Mouse (Mus musculus) kidney, embryonic 16.5 days (tissue): Measurements from ENCODE around the gene Egln1. TPM values are rescaled to one million over a fixed set of nuclear protein-coding genes. Genes with fewer than 3 reads are reported as not detected.
A peak's percentile ranks its signal among the peaks of the same experiment; 100 is the strongest.

Source experiments
- ATAC-seq: fragments of 200-750 bp; cut with Nextera tagmentation; 2 replicates; pipeline ENCODE4 v1.8.0; 2017; ENCODE audit warnings: moderate TSS enrichment; ENCODE audit not compliant: low FRiP score, low TSS enrichment
- H3K27ac ChIP-seq: fragments of 300-500 bp; sonication (generic); 2 replicates; pipeline ENCODE4 v1.5.1; 2014; ENCODE audit warnings: low read length
- H3K27me3 ChIP-seq: fragments of 300-500 bp; sonication (generic); 2 replicates; pipeline ENCODE4 v1.6.1; 2014; ENCODE audit warnings: low read length, control low read depth, mixed read lengths; ENCODE audit not compliant: insufficient read depth
- H3K36me3 ChIP-seq: fragments of 300-500 bp; sonication (generic); 2 replicates; pipeline ENCODE4 v1.6.1; 2014; ENCODE audit warnings: low read length, control low read depth, mixed read lengths; ENCODE audit not compliant: insufficient read depth
- H3K4me1 ChIP-seq: fragments of 300-500 bp; sonication (generic); 2 replicates; pipeline ENCODE4 v1.6.1; 2014; ENCODE audit warnings: low read length, control low read depth, mixed read lengths; ENCODE audit not compliant: insufficient read depth
- H3K4me2 ChIP-seq: fragments of 300-500 bp; sonication (generic); replicated peaks from 2 replicates; pipeline ENCODE4 v1.6.1; 2014; ENCODE audit warnings: low read depth, low read length
- H3K4me3 ChIP-seq: fragments of 300-500 bp; sonication (generic); 2 replicates; pipeline ENCODE4 v1.5.1; 2014; ENCODE audit warnings: mild to moderate bottlenecking, low read length
- H3K9ac ChIP-seq: fragments of 300-500 bp; sonication (generic); replicated peaks from 2 replicates; pipeline ENCODE4 v1.6.1; 2014; ENCODE audit warnings: low read length
- H3K9me3 ChIP-seq: fragments of 300-500 bp; sonication (generic); 2 replicates; pipeline ENCODE4 v1.6.1; 2016; ENCODE audit warnings: low read length, control low read depth
- WGBS: fragments of 180-500 bp; shearing (Covaris S2); extraction: QIAGEN DNeasy Blood & Tissue Kit; methylation state at CpG from one replicate; pipeline ENCODE4 v1.1.7; 2014; 5-methylcytosine and 5-hydroxymethylcytosine counted together
- polyA plus RNA-seq: library from polyadenylated mRNA; unstranded; fragments of >200 nt; fragmentation: Nextera tagmentation; extraction: Ambion mirVana; gene quantifications from 2 replicates; pipeline ENCODE4 v1.2.1, GENCODE M21; 2015

Egln1 gene
- polyA plus RNA-seq, 1 experiment from 2014 or later: 10.3 TPM

GRCm38 (mm10) chr8:124970312-124970933, 21.3 kb upstream of the Egln1 start:
- H3K9ac ChIP-seq: no peak overlapping the region
- no peaks in the 10 kb centered on the region for H3K36me3 ChIP-seq
- H3K4me3 ChIP-seq: no peak overlapping the region
- WGBS: 71% methylated on average over 6 of the region's 6 CpGs
- peaks cover 8% of the 10 kb centered on the region; the same call in 1 of the 2 replicates for H3K4me1 ChIP-seq
- no peak overlapping the region for H3K27ac ChIP-seq
- H3K27me3 ChIP-seq: no peaks in the 10 kb centered on the region
- no peak overlapping the region for H3K4me2 ChIP-seq
- H3K9me3 ChIP-seq: no peaks in the 10 kb centered on the region
- no peak for ATAC-seq

DNA sequence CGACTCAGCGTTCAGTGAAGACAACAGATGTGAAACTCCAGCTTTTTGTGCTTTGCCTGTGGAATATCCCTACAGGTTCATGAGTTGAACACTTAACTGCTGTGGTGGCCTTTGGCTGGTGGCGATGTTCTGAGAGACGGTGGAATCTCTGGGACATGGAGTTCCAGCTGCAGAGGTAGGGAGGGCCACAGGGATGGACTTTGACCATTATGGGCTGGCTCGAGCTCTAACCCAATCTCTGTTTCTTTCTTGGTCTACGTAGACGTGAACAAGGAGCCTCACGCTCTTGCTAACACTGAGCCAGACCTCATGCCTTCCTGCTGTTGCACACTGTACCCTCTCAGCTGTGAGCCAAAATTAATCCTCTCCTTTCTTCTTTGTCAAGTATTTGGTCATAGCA, 15.8 kb upstream of the Egln1 start:
- ATAC-seq: no peak
- Histone ChIP-seq H3K36me3 (no peaks in the 10 kb centered on the region), H3K4me3 (no peak overlapping the region), H3K9ac (no peak overlapping the region), H3K9me3 (no peaks in the 10 kb centered on the region), H3K4me2 (no peak overlapping the region), H3K27ac (no peak overlapping the region), H3K27me3 (no peaks in the 10 kb centered on the region), H3K4me1 (peaks cover 15% of the 10 kb centered on the region)
- WGBS: 91% methylated on average over 8 of the region's 8 CpGs

DNA sequence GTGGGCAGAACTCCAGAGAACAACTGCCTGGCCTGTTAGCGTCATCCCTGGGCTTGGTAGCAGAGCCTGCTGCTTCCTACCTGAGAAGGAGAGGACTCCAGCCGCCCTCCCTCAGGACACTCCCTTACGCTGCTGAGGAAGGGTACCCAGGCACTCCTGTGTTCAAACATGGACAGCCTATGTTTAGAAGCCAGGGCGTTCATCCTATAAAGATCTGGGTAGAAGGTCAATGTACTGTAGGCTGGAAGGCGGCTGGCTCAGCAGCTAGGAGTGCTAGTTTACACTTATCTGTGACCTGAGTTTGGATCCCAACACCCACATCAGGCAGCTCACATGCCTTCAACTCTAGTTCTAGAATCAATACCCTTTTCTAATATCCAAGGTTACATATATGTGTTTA, 14.1 kb upstream of the Egln1 start:
- H3K27me3 ChIP-seq: no peaks in the 10 kb centered on the region
- no peak for ATAC-seq
- H3K9me3 ChIP-seq: no peaks in the 10 kb centered on the region
- H3K36me3 ChIP-seq: no peaks in the 10 kb centered on the region
- H3K9ac ChIP-seq: no peak overlapping the region
- 92% methylated on average over 5 of the region's 5 CpGs for WGBS
- no peak overlapping the region for H3K4me2 ChIP-seq
- H3K27ac ChIP-seq: no peak overlapping the region
- no peak overlapping the region for H3K4me3 ChIP-seq
- peaks cover 13% of the 10 kb centered on the region for H3K4me1 ChIP-seq

GRCm38 (mm10) chr8:124960226-124960880, 11.2 kb upstream of the Egln1 start:
- Histone ChIP-seq H3K27ac (peak overlapping the region; percentile 38; the same call in 1 of the 2 replicates), H3K4me2 (no peak overlapping the region), H3K36me3 (no peaks in the 10 kb centered on the region), H3K9me3 (no peaks in the 10 kb centered on the region), H3K4me1 (peaks cover 13% of the 10 kb centered on the region), H3K27me3 (no peaks in the 10 kb centered on the region), H3K9ac (0 out of 2 replicates have a peak overlapping the region, but pooled peaks have one; percentile 1), H3K4me3 (no peak overlapping the region)
- no peak for ATAC-seq
- 32% methylated on average over 8 of the region's 8 CpGs for WGBS

DNA sequence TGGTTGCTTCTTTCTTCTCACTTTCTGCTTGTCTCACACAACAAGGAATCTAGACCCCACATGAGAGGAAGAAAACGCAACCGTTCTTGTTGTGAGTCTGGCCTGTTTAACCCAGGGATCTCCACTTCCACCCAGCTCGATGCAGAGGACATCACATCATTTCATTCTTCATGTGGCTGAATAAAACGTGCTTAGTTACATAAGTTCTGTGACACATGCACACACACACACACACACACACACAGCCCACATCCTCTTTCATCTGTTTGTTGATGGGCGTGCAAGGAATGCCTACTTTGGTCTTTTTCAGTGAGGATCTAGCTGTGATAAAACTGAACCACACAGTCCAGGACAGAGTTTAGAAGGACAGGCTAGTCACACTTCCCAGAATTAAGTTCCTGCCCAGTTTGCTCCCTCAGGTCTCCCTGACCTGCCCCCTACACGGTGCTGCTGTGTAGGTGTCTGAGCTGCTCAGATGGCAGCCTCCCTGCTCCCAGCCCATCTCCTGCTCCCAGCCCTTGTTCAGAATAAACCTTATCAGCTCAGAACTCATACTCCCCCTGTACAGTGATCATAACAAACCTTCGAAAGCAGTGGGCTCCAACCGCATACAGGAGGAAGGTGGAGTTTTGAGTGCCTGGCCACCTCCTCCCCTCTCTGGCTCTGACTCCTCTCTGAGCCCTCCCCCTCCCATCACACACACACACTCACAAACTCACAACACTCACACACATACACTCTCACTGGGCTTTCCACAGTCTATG, 10.5 kb upstream of the Egln1 start:
- no peaks in the 10 kb centered on the region for H3K9me3 ChIP-seq
- WGBS: 59% methylated on average over 8 of the region's 8 CpGs
- 0 out of 2 replicates have a peak, but pooled peaks have one; percentile 31 for ATAC-seq

DNA sequence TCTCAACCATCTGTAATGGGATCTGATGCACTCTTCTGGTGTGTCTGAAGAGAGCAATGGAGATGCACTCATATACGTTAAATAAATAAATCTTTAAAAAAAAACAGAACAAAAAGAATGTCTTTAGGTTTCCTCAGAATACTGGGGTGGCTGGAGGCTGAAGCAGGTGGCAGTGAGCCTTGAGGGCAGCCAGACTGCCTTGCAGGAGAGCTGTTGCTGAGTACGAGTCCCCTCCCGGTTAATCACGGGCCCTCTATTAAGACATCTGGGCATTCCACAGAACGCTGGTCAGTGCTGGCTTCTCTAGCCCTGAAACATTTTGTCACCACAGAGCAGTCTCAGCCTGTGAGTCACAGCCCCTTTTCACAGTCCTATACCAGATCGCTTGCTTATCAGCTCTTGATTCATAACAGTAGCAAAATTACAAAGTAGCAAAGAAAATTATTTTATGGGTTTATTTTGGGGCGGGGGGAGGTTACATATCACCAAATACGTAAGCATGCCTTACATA, 5.5 kb upstream of the Egln1 start:
- no peaks in the 10 kb centered on the region for H3K27me3 ChIP-seq
- H3K36me3 ChIP-seq: no peaks in the 10 kb centered on the region
- no peak for ATAC-seq
- no peaks in the 10 kb centered on the region for H3K9me3 ChIP-seq
- H3K9ac ChIP-seq: no peak overlapping the region
- H3K27ac ChIP-seq: no peak overlapping the region
- H3K4me3 ChIP-seq: no peak overlapping the region
- WGBS: 71% methylated on average over 8 of the region's 8 CpGs
- no peak overlapping the region for H3K4me2 ChIP-seq
- H3K4me1 ChIP-seq: peaks cover 12% of the 10 kb centered on the region

More for the DNA sequence above, 10.5 kb upstream of the Egln1 start:
- H3K9ac ChIP-seq: peak overlapping the region; percentile 1; the same call in 1 of the 2 replicates
- H3K27ac ChIP-seq: peak overlapping the region; percentile 38; the same call in 1 of the 2 replicates
- no peak overlapping the region for H3K4me2 ChIP-seq
- peaks cover 13% of the 10 kb centered on the region for H3K4me1 ChIP-seq
- no peaks in the 10 kb centered on the region for H3K36me3 ChIP-seq
- no peaks in the 10 kb centered on the region for H3K27me3 ChIP-seq
- H3K4me3 ChIP-seq: no peak overlapping the region

- 64% methylated on average over 7 of the region's 7 CpGs for WGBS
Observed at GRCm38 (mm10) chr8:124953188-124953587, 4.1 kb upstream of the Egln1 start.

DNA sequence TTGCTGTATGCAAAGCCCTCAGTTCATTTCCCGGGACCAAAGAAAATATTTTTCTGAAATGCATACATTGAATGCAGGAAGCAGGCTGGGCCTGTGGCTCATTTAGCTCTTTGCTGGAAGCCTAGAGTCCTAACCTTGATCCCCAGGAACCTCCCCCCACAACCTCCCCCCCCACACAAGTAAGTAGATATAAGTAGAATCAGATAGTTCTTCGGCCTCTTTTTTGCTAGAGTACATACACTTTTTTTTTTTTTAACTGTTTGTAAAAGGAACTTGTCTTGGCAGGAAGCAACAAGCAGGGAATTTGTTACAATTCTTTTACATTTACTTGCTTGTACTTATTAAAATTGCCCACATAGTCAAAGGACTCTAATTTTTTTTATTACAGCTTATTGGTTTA, 1.7 kb upstream of the Egln1 start:
- H3K36me3 ChIP-seq: no peaks in the 10 kb centered on the region
- no peaks in the 10 kb centered on the region for H3K9me3 ChIP-seq
- no peak overlapping the region for H3K27ac ChIP-seq
- H3K27me3 ChIP-seq: no peaks in the 10 kb centered on the region
- no peak for ATAC-seq
- 42% methylated on average over 2 of the region's 2 CpGs for WGBS
- H3K4me1 ChIP-seq: peaks cover 24% of the 10 kb centered on the region
- H3K4me2 ChIP-seq: peak overlapping the region; percentile 71; the same call in 1 of the 2 replicates
- no peak overlapping the region for H3K9ac ChIP-seq
- no peak overlapping the region for H3K4me3 ChIP-seq

More at GRCm38 (mm10) chr8:124953188-124953587, 4.1 kb upstream of the Egln1 start:
- H3K4me3 ChIP-seq: no peak overlapping the region
- no peaks in the 10 kb centered on the region for H3K9me3 ChIP-seq
- no peak overlapping the region for H3K27ac ChIP-seq
- H3K27me3 ChIP-seq: no peaks in the 10 kb centered on the region
- no peaks in the 10 kb centered on the region for H3K36me3 ChIP-seq
- H3K4me1 ChIP-seq: peaks cover 10% of the 10 kb centered on the region
- no peak overlapping the region for H3K9ac ChIP-seq
- no peak for ATAC-seq
- H3K4me2 ChIP-seq: no peak overlapping the region

GRCm38 (mm10) chr8:124950069-124950456, 939 bp upstream of the Egln1 start:
- no peak for ATAC-seq
- H3K4me2 ChIP-seq: peak overlapping the region; percentile 71
- H3K27ac ChIP-seq: peak overlapping the region; percentile 98
- H3K27me3 ChIP-seq: no peaks in the 10 kb centered on the region
- peak overlapping the region; percentile 96 for H3K9ac ChIP-seq
- H3K36me3 ChIP-seq: no peaks in the 10 kb centered on the region
- H3K9me3 ChIP-seq: no peaks in the 10 kb centered on the region
- H3K4me3 ChIP-seq: peak overlapping the region; percentile 94
- peaks cover 30% of the 10 kb centered on the region for H3K4me1 ChIP-seq
- WGBS: 23% methylated on average over 10 of the region's 10 CpGs
